Mouse (Mus musculus): ENCODE measurements around the gene Golph3.

Gene Golph3

DNA sequence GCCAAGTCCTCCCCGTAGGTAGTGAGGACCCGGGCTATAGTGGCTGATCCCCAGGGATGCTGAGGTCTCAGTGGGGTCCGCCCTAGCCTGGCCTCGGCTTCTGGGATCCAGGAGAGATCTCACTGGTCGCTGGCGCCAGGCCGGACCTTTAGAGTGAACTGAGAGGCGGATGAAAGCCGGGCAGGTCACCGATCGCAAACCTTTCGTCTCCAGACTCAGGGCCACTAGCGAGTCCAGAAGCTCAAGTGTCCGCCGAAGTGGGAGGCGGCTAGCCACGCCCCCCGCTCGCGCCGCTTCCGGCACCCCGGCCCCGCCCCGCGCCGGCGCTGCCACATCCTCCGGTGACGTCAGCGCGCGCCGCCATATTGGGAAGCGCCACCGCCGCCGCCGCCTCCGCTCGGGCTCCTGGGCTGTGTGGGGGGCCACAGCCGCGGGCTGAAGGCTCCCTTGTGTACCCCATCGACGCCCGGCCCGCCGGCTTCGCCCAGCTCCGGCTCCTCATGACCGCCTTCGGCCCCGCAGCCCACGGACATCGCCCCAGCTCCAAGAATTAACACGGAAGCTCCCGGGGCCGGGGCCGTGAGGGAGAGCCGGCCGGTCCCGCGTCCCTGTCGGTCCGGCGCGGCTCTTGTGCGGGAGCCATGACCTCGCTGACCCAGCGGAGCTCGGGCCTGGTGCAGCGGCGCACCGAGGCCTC lies at the start of gene Golph3:
TSS of gene Golph3 (plus strand) at position 360 of the 697 bp plus-strand sequence.
- peak; percentile 95 to 97 for DNase-seq

DNA sequence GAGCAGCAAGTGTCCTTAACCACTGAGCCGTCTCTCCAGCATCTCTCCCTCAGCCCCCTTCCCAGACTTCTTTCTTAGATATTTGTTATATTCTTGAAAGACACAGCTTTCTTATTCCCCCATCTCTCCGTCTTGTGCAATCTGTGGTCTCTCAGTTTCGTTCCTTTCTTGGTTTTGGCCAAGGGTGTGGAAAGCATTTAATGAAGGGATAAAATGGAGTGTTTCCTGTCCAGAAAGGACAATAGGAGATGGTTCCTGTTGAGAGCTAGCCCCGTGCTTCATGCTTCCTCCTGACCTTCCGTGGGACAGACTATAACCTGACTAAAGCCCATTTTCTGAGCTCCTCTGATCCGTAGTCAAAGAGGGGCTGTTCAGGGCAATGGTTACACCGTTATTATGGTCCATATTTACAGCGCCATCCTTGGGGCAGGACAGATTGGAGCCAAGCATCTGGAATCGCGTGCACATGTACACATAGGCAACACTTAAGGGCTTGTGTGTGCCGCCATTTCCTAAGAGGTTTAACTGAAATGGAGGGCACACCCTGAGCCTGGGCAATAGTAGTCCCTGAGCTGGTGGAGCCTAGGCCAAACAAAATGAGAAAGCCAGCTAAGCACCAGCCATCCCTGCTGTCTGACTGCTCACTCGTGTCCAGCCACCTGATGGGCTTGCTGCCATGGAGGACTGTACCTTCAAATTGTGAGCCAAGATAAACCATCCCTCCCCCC lies 47.8 kb upstream of the Golph3 start:
- no peak for DNase-seq

GRCm38 (mm10) chr15:12274053-12274769 lies 47.0 kb upstream of the Golph3 start:
- DNase-seq, result no peak

- DNase-seq, result no peak
These were observed 46.1 kb upstream of the Golph3 start for GRCm38 (mm10) chr15:12275091-12275623.

DNA sequence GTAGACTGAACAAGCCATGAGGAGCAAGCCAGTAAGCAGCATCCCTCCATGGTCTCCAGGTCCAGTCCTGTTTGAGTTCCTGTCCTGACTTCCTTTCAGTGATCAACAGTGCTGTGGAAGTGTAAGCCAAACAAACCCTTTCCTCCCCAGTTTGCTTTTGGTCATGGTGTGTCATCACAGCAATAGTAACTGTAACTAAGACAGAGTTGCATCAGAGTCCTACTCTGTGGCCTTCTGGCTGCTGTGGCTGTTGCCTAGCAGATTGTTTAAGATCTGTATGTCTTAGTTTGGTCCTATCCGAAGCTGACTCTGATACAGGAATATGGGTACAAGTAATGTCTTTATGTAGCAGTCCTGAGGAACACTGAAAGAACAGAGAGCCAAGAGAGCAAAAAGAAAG lies 41.4 kb upstream of the Golph3 start:
- DNase-seq, result no peak

GRCm38 (mm10) chr15:12284794-12285534 lies 36.3 kb upstream of the Golph3 start:
- no peak for DNase-seq

GRCm38 (mm10) chr15:12285535-12285809 lies 35.8 kb upstream of the Golph3 start:
- no peak for DNase-seq

GRCm38 (mm10) chr15:12290330-12290729 lies 30.9 kb upstream of the Golph3 start:
- DNase-seq, result no peak

DNA sequence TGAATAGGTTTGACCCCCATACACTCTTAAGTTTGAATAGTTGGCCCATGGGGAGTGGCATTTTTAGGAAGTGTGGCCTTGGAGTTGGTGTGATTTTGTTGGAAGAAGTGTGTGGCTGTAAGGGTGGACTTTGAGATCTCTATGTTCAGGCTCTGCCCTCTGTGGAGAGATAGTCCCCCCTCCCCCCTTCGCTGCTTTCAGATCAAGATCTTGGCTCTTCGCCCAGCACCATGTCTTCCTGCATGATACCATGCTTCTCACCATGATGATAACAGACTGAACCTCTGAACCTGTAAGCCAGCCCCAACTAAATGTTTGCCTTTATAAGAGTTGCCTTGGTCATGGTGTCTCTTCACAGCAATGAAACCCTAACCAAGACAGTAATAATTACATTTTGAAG lies 29.5 kb upstream of the Golph3 start:
- DNase-seq, result no peak

DNA sequence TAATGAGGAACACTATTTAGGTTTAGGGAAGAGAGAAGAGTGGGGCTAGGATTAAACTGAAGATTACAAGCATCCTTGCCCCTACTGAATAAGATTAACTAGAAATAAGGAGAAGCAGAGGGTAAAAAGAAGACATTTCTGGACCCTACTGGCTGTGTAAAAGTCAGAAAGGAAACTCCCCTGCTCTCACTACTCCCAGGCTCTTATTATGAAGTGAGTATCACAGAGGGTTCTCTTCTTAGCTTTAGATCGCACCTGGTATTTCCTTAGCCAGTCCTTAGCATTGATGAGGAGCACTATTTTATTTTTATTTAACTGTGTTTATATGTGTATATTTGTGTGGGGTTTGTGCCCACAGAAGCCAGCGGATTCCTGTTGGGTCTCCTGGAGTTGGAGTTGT lies 25.0 kb upstream of the Golph3 start:
- no peak for DNase-seq

- no peak for DNase-seq
These were observed 23.0 kb upstream of the Golph3 start for GRCm38 (mm10) chr15:12298231-12298737.

GRCm38 (mm10) chr15:12301771-12302170 lies 19.5 kb upstream of the Golph3 start:
- peak in 1 of 2 experiments; percentile 9 for DNase-seq

- DNase-seq, result no peak
These were observed 14.8 kb upstream of the Golph3 start for GRCm38 (mm10) chr15:12306188-12307071.

DNA sequence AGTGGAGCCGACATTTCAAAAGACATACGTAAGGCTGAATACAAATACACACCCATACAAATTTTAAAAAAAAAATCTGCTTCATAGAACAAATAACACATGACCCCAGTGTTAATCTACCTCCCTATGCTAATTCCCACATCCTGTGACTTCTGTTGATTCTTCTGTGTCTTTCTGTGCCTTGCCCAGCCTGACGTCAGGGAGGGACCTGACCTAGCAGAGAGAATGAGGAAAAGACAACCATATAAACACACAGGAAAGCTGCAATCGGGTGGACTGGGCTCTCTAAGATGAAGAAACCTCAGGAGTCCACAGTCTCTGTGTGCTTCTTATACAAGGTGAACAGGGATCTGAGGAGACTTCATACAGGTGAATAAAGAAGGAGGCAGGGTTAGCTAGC lies 14.1 kb upstream of the Golph3 start:
- DNase-seq, result no peak

DNA sequence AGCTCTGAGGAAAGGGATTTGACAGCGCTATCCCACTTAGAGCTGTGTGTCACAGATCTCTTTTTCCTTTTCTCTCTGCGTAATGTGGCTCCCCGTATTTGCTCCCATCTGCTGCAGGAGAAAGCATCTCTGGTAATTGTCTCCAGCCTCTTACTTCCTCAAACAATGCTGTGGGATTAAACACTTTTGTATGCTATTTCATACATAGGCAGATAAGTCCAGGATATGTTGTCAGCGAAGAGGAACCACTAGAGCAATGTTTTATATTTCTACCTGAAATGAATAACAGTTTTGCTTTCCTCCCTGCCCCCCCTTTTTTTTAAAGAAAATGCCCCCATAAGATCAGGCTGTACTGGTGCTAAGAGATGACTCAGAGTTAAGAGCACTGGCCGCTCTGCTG lies 12.7 kb upstream of the Golph3 start:
- DNase-seq, result no peak

- DNase-seq, result no peak
These were observed 10.6 kb upstream of the Golph3 start for GRCm38 (mm10) chr15:12310676-12311075.

- DNase-seq, result no peak
These were observed 9.8 kb upstream of the Golph3 start for GRCm38 (mm10) chr15:12311465-12311864.

- DNase-seq, result no peak
These were observed 8.0 kb upstream of the Golph3 start for GRCm38 (mm10) chr15:12313255-12313654.

DNA sequence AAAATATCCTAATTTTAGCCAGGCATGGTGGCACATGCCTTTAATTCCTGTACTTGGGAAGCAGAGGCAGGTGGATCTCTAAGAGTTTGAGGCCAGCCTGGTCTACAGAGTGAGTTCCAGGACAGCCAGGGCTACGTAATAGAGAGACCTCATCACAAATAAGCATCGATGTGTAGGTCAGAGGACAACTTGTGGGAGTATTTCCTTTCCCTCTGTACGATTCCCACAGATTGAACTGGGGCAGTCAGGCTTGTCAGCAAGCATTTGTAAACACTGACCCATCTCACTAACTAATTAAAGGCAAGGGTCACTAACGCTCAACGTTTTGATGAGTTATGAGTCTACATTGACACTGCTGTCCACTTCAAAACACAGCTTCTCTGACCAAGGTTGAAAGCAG lies 6.7 kb upstream of the Golph3 start:
- DNase-seq, result no peak

GRCm38 (mm10) chr15:12315996-12316395 lies 5.3 kb upstream of the Golph3 start:
- DNase-seq, result no peak

DNA sequence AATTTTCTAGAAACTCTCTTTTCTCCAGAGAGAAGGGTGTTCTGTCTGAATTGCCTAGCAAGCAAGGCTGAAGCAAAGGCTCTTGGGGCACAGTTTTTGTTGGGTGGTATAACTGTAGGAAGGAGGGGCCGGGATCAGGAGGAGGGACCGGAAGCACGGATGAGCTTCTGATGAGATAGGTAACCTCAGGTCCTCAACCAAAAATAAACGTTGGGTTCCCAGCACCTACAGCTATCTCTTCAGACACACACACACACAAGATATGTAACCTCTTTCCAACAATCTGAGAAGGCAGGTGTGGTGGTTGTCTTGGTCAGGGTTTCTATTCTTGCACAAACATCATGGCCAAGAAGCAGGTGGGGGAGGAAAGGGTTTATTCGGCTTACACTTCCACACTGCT lies 4.0 kb upstream of the Golph3 start:
- no peak for DNase-seq

- DNase-seq, result no peak
These were observed 2.8 kb upstream of the Golph3 start for GRCm38 (mm10) chr15:12318451-12318850.

Data from B cell, adult 2 months (primary cell).